Mouse (Mus musculus): ENCODE measurements at regions not wholly inside any gene's neighbourhood (a gene's known extent, or its start where the extent isn't known, plus 50 kb on each side); places are given as distances from the start of the nearest gene placed in this dataset.

GRCm38 (mm10) chr8:37048912-37049692 is 55.7 kb downstream of the AI429214 start:
- Histone ChIP-seq H3K4me1 (replicated peaks; ENCODE audit: control insufficient read depth, insufficient read depth, low read length) (no peaks in the 10 kb centered on the region), H3K27ac (ENCODE audit: control insufficient read depth, insufficient read depth, low read length) (no peak overlapping the region), H3K36me3 (ENCODE audit: control insufficient read depth, insufficient read depth, low read length) (no peaks in the 10 kb centered on the region), H3K4me3 (ENCODE audit: control insufficient read depth, insufficient read depth, low read length) (no peak overlapping the region), H3K27me3 (ENCODE audit: control insufficient read depth, insufficient read depth, low read length) (no peaks in the 10 kb centered on the region)
- TF ChIP-seq CTCF (IDR thresholded peaks at IDR 0.05; ENCODE audit: borderline replicate concordance, control insufficient read depth, extremely low read depth, insufficient read depth, low read length, poor library complexity) (no peak), POLR2A (IDR thresholded peaks at IDR 0.05; ENCODE audit: control insufficient read depth, extremely low read depth, insufficient read depth, low read length, poor library complexity) (no peak)
- WGBS, result 92% methylated on average over 5 of the region's 5 CpGs
- no peak for DNase-seq

GRCm38 (mm10) chr8:37049969-37050683 is 56.7 kb downstream of the AI429214 start:
- no peak for TF ChIP-seq POLR2A (IDR thresholded peaks at IDR 0.05; ENCODE audit: control insufficient read depth, extremely low read depth, insufficient read depth, low read length, poor library complexity)
- no peak for TF ChIP-seq CTCF (IDR thresholded peaks at IDR 0.05; ENCODE audit: borderline replicate concordance, control insufficient read depth, extremely low read depth, insufficient read depth, low read length, poor library complexity)
- no peaks in the 10 kb centered on the region for H3K27me3 ChIP-seq (ENCODE audit: control insufficient read depth, insufficient read depth, low read length)
- no peaks in the 10 kb centered on the region for H3K36me3 ChIP-seq (ENCODE audit: control insufficient read depth, insufficient read depth, low read length)
- no peak overlapping the region for H3K27ac ChIP-seq (ENCODE audit: control insufficient read depth, insufficient read depth, low read length)
- DNase-seq, result no peak
- WGBS, result 92% methylated on average over 6 of the region's 6 CpGs
- no peaks in the 10 kb centered on the region for H3K4me1 ChIP-seq (replicated peaks; ENCODE audit: control insufficient read depth, insufficient read depth, low read length)
- H3K4me3 ChIP-seq (ENCODE audit: control insufficient read depth, insufficient read depth, low read length), result no peak overlapping the region

GRCm38 (mm10) chr8:37050684-37051028 is 57.3 kb downstream of the AI429214 start:
- H3K27me3 ChIP-seq (ENCODE audit: control insufficient read depth, insufficient read depth, low read length), result no peaks in the 10 kb centered on the region
- no peak overlapping the region for H3K4me3 ChIP-seq (ENCODE audit: control insufficient read depth, insufficient read depth, low read length)
- TF ChIP-seq POLR2A (IDR thresholded peaks at IDR 0.05; ENCODE audit: control insufficient read depth, extremely low read depth, insufficient read depth, low read length, poor library complexity), result no peak
- no peak for TF ChIP-seq CTCF (IDR thresholded peaks at IDR 0.05; ENCODE audit: borderline replicate concordance, control insufficient read depth, extremely low read depth, insufficient read depth, low read length, poor library complexity)
- H3K4me1 ChIP-seq (replicated peaks; ENCODE audit: control insufficient read depth, insufficient read depth, low read length), result no peaks in the 10 kb centered on the region
- H3K27ac ChIP-seq (ENCODE audit: control insufficient read depth, insufficient read depth, low read length), result no peak overlapping the region
- no peaks in the 10 kb centered on the region for H3K36me3 ChIP-seq (ENCODE audit: control insufficient read depth, insufficient read depth, low read length)
- DNase-seq, result no peak
- WGBS, result 39% methylated on average over 1 of the region's 1 CpGs

- no peaks in the 10 kb centered on the region for H3K27me3 ChIP-seq (ENCODE audit: control insufficient read depth, insufficient read depth, low read length)
- H3K27ac ChIP-seq (ENCODE audit: control insufficient read depth, insufficient read depth, low read length), result no peak overlapping the region
- TF ChIP-seq POLR2A (IDR thresholded peaks at IDR 0.05; ENCODE audit: control insufficient read depth, extremely low read depth, insufficient read depth, low read length, poor library complexity) (no peak), CTCF (IDR thresholded peaks at IDR 0.05; ENCODE audit: borderline replicate concordance, control insufficient read depth, extremely low read depth, insufficient read depth, low read length, poor library complexity) (no peak)
- no peak overlapping the region for H3K4me3 ChIP-seq (ENCODE audit: control insufficient read depth, insufficient read depth, low read length)
- WGBS, result 87% methylated on average over 3 of the region's 3 CpGs
- DNase-seq, result no peak
- H3K36me3 ChIP-seq (ENCODE audit: control insufficient read depth, insufficient read depth, low read length), result no peaks in the 10 kb centered on the region
- no peaks in the 10 kb centered on the region for H3K4me1 ChIP-seq (replicated peaks; ENCODE audit: control insufficient read depth, insufficient read depth, low read length)
Observed at GRCm38 (mm10) chr8:37056376-37056775, 63.0 kb downstream of the AI429214 start.

- Histone ChIP-seq H3K36me3 (ENCODE audit: control insufficient read depth, insufficient read depth, low read length) (no peaks in the 10 kb centered on the region), H3K27ac (ENCODE audit: control insufficient read depth, insufficient read depth, low read length) (no peak overlapping the region), H3K27me3 (ENCODE audit: control insufficient read depth, insufficient read depth, low read length) (no peaks in the 10 kb centered on the region), H3K4me1 (replicated peaks; ENCODE audit: control insufficient read depth, insufficient read depth, low read length) (no peaks in the 10 kb centered on the region), H3K4me3 (ENCODE audit: control insufficient read depth, insufficient read depth, low read length) (no peak overlapping the region)
- 90% methylated on average over 6 of the region's 6 CpGs for WGBS
- DNase-seq, result no peak
- no peak for TF ChIP-seq POLR2A (IDR thresholded peaks at IDR 0.05; ENCODE audit: control insufficient read depth, extremely low read depth, insufficient read depth, low read length, poor library complexity)
Observed at GRCm38 (mm10) chr8:37058390-37058789, 65.0 kb downstream of the AI429214 start.

- WGBS, result 37% methylated on average over 13 of the region's 13 CpGs
- no peak for TF ChIP-seq POLR2A (IDR thresholded peaks at IDR 0.05; ENCODE audit: control insufficient read depth, extremely low read depth, insufficient read depth, low read length, poor library complexity)
- TF ChIP-seq CTCF (IDR thresholded peaks at IDR 0.05; ENCODE audit: borderline replicate concordance, control insufficient read depth, extremely low read depth, insufficient read depth, low read length, poor library complexity), result no peak
- no peaks in the 10 kb centered on the region for H3K4me1 ChIP-seq (replicated peaks; ENCODE audit: control insufficient read depth, insufficient read depth, low read length)
- no peaks in the 10 kb centered on the region for H3K36me3 ChIP-seq (ENCODE audit: control insufficient read depth, insufficient read depth, low read length)
- DNase-seq, result peak; percentile 3
- H3K4me3 ChIP-seq (ENCODE audit: control insufficient read depth, insufficient read depth, low read length), result no peak overlapping the region
- H3K27me3 ChIP-seq (ENCODE audit: control insufficient read depth, insufficient read depth, low read length), result no peaks in the 10 kb centered on the region
- no peak overlapping the region for H3K27ac ChIP-seq (ENCODE audit: control insufficient read depth, insufficient read depth, low read length)
Observed at GRCm38 (mm10) chr8:37062012-37062944, 68.9 kb downstream of the AI429214 start.

Data from thymus, adult 2 months (tissue).